Mouse (Mus musculus) layer of hippocampus, postnatal 36 days (tissue): ENCODE measurements around the gene Amer1. TPM values are rescaled to one million over a fixed set of nuclear protein-coding genes. Genes with fewer than 3 reads are reported as not detected.
A peak's percentile ranks its signal among the peaks of the same experiment; 100 is the strongest.

ENCODE experiments used
- DNase-seq, 2 experiments: peaks; one replicate each; pipeline ENCODE4 v3.0.0; 2022
- total RNA-seq, 2 experiments: library from RNA; stranded (reverse); gene quantifications; 2 replicates each; pipeline ENCODE4 v1.2.3; 2021

Amer1 gene
- total RNA-seq = 1 to 10 TPM; 5.3 to 5.8 TPM

DNA sequence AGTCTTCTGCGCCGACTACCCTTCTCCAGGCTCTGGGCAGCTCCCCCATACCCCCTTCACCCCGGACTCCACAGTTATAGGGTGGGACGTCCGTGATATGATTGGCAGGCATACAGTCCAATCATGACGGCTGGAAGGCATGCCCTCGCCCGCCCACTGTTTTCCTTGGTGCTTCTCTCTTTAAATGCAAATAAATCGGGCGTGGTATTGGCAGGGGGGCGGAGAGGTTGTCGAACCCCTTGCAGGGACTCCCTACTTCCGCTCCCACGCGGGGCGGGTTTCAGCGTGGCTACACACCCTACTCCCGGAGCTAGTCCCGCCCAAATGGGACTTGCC lies at the start of gene Amer1:
Gene Amer1 (minus strand): TSS at position 97 of the 336 bp plus-strand sequence.
- DNase-seq = peak; percentile 88 to 89

DNA sequence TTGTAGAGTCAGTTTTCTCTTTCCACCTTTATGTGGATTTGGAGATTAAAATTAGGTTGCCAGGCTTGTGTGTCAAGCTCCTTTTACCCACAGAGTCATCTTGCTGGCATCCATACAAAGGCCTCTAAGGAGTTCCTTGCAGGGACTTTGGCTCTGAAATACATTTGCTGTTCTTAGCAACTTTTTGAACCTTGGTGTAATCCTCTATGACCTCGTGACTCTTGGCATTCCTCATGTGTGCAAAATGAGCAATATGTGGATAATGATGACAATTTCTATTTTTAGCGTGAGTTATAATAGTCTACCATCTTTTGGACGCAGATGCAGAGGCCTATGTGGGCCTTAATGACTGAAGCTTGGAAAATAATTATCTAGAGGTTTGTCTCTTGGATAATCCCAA lies 12.5 kb upstream of the Amer1 start:
- DNase-seq = no peak

DNA sequence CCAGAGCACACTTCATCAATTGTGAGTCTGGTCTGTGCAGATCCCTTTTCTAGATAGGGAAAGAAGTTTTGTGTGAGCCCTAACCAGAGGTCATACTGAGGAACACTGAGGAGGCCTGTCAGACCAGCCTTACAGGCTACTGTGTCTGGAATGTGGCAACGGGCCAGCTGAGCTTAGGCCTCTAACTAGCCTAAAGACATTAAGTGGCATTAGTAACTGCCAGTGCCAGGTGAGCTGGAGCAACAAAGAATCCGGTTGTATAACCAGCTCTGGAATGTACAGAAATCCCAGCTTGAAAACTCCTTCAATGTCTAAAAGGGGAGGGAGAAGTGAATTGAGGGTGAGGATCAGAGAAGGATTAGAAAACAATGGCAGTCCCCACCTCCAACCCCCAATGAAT lies 1.2 kb upstream of the Amer1 start:
- DNase-seq = no peak

DNA sequence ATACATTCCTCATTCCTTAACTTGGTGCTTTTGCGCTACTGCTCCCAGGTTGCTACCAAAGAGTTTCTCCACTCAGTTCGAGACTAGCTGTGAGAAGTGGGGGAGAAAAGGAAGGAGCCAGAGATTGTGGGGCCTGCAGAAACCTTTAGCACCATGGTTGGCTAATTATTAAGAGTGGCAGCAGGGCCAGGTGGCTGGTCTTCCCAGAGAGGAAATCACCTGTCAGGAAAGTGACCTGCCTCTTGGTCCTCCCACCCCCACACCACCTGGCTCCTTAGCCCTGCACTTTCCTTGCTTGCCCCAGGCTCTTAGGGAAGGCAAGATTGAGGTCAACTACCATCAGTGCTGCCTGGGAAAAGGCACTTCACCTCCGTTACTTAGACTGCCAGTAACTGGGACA lies 469 bp upstream of the Amer1 start:
- DNase-seq = no peak

DNA sequence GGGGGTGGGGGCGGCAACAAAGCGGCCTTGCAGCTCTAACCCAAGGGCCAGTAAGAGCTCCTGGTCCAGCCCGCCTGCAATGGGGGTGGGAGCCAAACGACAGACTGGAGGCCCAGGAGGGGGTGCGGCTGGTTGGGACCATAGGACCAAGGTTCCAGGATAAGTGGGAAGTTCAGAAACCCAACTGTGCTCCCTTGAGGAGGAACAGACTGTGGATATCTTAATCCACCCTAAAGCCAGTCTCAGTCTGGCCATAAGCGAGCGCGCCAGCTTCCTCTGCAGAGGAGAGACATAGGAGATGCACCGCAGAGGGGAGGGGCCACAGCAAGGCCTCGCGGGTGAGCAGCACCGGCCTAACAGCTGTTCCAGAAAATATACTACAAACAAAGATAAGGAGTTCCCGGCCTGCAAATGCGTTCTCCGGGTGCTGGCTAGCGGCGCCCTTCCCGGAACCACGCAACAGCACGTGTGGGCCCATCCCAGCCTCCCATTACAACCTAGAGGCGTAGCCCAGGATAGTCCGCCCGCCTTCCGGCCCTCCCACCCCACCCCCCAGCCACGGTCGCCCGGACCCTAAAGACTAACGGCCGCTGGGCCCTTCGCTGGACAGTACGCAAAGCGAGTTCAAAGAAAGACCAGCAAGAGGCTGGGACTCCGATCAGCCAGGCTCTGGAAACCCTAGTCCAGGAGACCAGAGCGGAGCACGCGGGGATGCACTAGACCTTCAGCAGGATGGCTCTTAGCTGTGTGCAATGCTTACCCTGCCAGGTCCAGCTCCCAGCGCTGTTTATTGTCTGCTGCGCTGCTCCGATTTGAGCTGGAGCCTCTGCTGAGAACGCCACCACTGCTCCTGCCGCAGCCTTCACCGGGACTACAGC lies 535 bp downstream of the Amer1 start:
- peak in 1 of 2 experiments; percentile 24 for DNase-seq

DNA sequence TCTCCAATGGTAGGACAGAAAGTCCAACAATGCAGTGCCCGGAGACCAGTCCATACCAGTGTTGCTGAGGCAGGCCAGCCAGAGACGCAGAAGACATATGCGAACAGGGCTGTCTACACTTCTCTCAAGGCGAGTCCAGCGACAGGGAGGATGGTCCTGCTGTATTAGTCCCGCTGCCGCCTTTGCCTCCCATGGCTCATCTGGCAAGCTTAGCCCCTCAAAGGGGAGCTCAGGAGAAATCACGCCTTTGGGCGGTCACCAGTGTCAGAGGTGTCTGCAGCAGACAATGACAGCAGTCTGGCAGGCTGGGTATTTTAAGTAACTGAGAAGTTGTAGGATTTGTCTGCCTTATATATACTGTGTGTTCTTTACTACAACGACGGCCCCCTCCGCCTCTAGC lies 1.3 kb downstream of the Amer1 start:
- DNase-seq = no peak

DNA sequence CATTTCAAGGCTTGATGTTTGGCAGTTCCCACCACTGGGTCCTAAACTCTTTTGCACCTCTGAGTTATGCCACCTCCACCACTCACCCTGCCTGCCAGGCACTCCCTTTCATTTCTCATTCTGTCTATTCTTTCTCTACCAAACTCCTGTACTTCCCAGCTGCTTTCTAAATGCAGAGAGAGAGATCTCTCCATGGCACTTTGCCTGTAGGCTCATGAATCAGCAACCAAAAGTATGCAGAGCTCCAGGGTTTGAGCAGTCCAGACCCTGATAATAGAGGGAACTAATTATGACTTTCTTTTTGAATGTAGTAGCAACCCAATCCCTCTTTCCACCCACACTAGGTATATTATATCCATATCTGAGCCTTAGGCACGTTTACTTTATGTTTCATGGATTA lies 2.4 kb downstream of the Amer1 start:
- DNase-seq = no peak

DNA sequence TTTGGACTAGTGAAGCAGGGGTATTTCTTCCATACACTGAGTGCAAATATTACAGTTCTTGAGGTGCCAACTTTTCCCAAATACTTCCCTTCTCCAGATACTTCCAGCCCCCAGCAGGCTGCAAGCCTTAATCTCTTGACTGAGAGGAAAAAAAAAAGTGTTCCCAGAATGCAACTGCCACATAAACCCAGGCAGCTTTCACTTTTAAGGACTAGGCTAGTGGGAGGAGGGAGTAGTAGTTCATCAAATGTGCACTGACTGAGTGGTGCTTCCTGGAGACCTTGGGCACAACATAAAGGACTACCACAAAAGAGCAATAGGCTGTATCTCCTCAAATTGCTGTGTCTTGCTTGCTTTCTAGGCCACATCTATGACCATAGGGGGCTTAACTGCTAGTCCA lies 3.4 kb downstream of the Amer1 start:
- DNase-seq = no peak

DNA sequence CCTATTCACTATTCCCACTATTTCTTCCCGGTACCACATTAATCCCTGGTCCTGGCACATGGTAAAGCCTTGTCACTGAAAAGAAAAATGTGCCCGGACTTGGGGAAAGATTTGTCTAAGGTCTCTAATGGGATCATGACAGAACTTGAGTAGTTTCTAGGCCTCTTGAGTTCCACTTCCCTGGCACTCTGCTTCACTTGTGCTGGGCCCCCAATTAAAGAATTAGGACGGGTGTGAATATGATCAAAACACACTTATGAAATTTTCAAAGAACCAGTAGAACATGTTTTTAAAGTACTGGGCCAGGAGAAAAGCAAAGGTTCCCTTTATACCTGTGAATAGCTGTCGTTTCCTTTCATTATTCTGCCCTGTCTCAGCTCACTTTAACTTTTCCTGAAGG lies 6.2 kb downstream of the Amer1 start:
- no peak for DNase-seq

DNA sequence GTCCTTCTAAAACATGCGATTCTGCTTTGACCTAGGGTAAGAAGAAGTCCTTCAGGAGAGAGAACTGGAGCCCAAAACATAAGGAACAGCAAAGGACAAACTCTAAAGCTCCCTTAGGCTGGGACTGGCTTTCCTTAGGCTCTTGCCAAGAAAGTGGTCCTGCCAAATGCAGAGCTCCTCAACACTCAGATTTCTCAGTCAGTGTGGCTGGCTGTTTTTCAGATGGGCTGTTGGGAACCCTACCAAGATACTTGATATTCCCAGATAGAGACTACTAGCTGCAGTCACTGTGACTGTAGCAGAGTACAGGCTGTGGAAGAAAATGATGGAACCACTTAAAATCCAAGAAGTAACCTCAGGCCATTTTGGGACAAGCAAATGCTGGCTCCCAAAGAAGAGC lies 7.4 kb downstream of the Amer1 start:
- no peak for DNase-seq

DNA sequence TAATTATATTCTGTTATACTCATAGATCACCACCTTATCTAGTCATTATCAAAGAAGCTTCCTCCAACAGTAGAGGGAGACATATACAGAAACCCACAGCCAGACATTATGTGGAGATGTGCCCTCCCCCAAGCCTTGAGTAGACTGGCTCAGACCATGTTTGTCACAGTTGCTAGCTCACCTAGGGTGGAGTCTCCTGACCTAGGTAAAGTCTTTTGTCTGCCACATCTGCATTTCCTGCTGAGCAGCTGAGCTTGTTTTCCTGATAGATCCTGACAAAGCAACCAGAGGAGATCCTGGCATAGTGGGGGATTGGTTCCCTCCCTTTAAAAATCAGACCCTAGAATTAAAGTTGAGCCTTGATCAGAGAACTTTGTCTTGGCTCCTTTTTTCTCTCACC lies 71.6 kb downstream of the Amer1 start:
- DNase-seq = no peak

Other genes with a start within 250 kb of the Amer1 start
- gene Arhgef9, start 248.0 kb downstream of the Amer1 start, total RNA-seq = 100 to 1,000 TPM; 263 to 268 TPM
- not detected for gene Asb12, start 113.1 kb upstream of the Amer1 start, total RNA-seq
- gene Pfn5, start 113.2 kb upstream of the Amer1 start, total RNA-seq = not detected
- gene Zc4h2, start 213.6 kb upstream of the Amer1 start, total RNA-seq = 10 to 100 TPM; 19.1 to 22.5 TPM